Mouse (Mus musculus) lung, postnatal 4 days (tissue): ENCODE measurements around the gene Lpp.

Experiments used
- DNase-seq, 2 experiments: peaks; one replicate each; pipeline ENCODE4 v3.0.0; 2021

The Lpp gene

GRCm38 (mm10) chr16:24392651-24393555 lies at the start of gene Lpp:
Gene Lpp, plus strand, starts transcription at chr16:24393507.
- peak; percentile 87 to 91 for DNase-seq

GRCm38 (mm10) chr16:24347582-24348411 lies 45.5 kb upstream of the Lpp start:
- no peak for DNase-seq

DNA sequence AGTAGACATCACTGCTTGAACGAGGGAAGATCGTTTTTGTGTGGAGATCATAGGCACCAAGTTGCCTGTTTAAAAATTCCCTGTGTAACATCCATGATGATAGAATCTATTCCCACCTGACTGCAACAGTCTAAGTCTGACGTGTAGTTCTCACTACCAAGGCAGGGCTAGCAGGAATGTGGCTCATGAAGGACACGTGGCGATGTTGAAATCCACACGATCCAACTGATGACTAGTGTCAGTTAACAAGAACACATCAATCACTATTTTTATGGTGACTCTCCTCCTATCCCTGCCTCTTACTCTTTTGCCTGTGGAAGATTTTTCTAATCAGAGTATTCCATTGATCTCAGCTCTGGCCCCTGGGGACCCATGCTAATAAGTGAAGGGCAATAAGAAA lies 43.0 kb upstream of the Lpp start:
- no peak for DNase-seq

GRCm38 (mm10) chr16:24350751-24351150 lies 42.6 kb upstream of the Lpp start:
- DNase-seq, result no peak

GRCm38 (mm10) chr16:24351811-24352210 lies 41.5 kb upstream of the Lpp start:
- DNase-seq, result no peak

DNA sequence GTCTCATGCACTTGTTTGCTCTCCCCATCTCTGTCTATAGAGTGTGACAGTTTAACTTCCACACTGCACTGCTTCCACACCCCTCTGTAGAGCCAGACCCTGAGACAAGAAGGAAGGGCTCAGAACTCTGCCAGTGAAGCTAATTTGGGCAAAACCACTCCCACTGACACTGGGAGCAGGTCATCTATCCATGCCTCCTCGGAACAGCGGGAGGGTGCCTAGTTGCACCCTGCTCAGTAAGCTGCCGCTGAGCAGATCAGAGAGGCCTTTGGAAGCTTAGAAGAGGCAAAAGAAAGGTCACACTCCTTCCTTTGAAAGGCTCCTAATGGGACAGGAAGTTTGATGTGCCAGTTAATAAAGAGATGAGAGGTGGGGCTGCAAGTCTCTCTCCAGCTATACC lies 39.5 kb upstream of the Lpp start:
- no peak for DNase-seq

GRCm38 (mm10) chr16:24361667-24362066 lies 31.6 kb upstream of the Lpp start:
- no peak for DNase-seq

- no peak for DNase-seq
These were observed 29.1 kb upstream of the Lpp start for GRCm38 (mm10) chr16:24364030-24364687.

DNA sequence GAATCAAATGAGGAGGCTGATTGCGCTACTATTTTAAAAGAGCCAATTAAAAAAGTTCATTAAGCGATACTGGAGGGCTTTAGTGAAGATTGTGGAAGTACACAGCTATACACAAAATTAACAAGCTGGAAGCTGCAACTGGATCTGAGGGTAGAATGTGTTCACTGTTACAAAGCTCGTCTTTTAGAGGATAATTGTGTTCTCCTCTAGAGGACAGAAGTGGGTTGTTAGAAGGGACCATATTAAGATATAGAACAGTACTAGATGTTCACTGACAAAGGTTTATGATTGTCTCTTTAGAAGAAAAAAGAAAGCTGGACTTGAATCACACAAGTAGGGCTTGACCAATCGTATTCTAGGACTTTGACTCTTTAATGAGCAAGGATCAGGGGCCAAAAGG lies 27.4 kb upstream of the Lpp start:
- no peak for DNase-seq

GRCm38 (mm10) chr16:24367071-24367470 lies 26.2 kb upstream of the Lpp start:
- no peak for DNase-seq

GRCm38 (mm10) chr16:24367506-24367905 lies 25.8 kb upstream of the Lpp start:
- DNase-seq, result no peak

GRCm38 (mm10) chr16:24376478-24376877 lies 16.8 kb upstream of the Lpp start:
- no peak for DNase-seq

DNA sequence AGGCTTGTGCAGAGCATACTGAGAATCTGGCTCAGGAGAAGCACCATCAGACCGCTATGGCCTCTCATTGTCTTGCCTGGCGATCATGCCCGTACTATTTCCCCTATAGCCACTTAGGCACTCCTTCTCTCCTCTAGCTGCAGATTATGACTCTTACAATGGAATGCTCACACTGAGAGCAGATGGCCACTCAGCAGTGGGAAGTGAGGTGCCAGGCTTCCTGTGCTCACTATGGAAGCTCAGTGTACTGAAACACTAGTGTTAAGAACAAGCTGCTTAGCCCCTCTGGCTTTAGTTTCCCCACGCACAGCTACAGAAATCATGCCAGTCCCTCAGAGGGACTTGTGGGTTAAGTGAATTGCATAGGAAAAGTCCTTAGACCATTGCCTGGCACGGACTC lies 2.7 kb upstream of the Lpp start:
- DNase-seq, result no peak

GRCm38 (mm10) chr16:24391111-24391510 lies 2.2 kb upstream of the Lpp start:
- DNase-seq, result no peak

- no peak for DNase-seq
These were observed 1.4 kb upstream of the Lpp start for GRCm38 (mm10) chr16:24391901-24392300.

GRCm38 (mm10) chr16:24393556-24394210 lies 376 bp downstream of the Lpp start:
- DNase-seq, result peak; percentile 80 to 87

DNA sequence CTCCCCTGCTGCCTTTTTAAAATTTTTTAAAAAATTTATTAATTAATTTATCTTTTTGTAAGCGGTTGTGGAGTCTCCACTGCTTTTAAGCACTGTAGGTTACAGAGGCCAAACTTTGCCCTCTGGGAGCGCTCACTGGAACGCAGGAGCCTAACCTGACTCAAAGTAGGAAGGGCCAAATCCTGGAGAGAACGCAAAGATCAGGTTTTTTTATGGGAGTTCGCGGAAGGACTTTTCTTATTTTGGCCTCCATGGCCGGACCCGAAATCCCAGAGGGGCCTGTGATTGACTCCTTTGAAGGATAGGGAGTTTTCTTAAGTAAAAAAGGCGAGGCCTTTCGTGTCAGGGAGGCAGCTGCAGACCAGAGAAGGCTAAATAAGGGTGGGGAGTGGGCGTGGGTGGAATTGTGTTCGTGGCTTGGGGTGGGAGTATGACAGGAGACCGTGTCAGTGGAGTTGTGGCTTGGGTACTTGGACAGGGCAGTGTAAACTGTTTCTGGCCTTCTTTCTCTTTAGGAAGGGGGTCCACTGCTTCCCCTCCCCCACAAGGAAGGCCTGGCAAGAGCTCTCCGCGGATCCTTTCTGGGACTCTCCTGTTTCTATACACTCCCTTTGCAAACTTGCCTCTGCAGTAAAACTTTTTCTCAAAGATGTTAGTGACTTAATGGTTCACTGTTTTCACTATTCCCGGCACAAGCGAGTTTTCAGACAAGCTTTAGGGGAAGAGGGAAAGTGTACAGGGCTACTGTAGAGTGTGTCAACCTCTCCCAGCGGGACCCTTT lies 1.1 kb downstream of the Lpp start:
- peak; percentile 52 to 56 for DNase-seq

- peak in 1 of 2 experiments; percentile 27 for DNase-seq
These were observed 1.8 kb downstream of the Lpp start for GRCm38 (mm10) chr16:24395100-24395499.

DNA sequence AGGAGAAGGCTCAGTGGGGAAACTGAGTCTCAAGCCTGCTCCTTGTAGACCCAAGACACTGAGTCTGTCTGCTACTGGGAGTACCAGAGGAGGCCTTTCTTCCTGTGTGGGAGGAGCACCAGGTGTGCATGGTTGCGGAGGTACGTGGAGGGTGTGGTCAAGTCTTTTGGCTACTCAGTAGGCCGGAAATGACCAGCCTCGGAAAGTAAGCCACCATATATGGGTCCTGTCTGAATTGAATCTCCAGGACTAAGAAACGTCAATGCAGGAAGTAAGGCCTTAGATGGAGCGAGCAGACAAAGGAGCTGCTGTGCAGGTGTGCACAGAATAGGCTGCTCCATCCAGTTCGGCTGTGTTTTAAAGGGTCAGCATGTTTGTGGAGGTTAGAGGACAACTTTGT lies 3.2 kb downstream of the Lpp start:
- DNase-seq, result no peak

- no peak for DNase-seq
These were observed 5.2 kb downstream of the Lpp start for GRCm38 (mm10) chr16:24398476-24398875.

- DNase-seq, result no peak
These were observed 5.6 kb downstream of the Lpp start for GRCm38 (mm10) chr16:24398893-24399292.

DNA sequence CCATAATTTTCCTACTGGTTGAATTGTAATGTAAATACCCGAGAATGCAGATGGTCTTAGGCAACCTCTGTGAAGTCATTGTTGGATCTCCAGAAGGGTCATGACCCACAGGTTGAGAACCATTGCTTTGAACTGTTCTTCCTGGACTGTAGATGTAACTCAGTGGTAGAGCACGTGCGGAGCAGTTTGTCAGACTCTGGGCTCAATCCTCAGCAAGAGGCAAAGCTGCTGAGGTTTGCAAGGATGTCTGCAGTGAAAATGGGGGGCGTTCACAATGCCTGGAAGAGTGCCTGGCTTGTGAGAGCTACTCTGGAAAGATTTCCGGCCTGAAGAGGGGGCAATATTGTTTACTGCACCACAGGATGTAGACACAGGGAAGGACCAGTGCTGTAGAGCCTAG lies 6.2 kb downstream of the Lpp start:
- peak; percentile 53 to 57 for DNase-seq
